Mouse (Mus musculus) right cerebral cortex, postnatal 25 days (tissue): ENCODE data around the gene Enox1.

Experiments
- DNase-seq: peaks from one replicate; pipeline ENCODE4 v3.0.0; 2022

The Enox1 gene

DNA sequence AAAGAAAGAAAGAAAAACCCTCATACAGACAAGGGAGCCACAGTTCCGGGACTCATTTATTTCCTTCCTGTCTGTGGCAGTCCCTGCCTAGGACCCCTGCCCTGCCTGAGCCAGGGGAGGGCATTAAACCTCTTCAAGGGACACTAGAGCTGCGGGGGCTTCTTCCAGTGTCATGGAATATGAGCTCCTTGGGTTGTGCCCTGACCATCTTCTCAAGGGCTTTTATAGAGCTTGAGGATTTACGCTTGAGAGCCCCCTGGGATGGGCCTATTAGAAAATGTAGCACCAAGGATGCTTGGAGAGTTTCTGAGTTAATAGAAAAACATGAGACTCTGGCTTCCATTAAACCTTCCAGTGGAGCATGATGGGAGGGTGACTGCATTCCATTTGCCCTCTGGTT is 39.7 kb downstream of the Enox1 start:
- DNase-seq = no peak

GRCm38 (mm10) chr14:77197414-77197915 is 40.9 kb downstream of the Enox1 start:
- DNase-seq = no peak

DNA sequence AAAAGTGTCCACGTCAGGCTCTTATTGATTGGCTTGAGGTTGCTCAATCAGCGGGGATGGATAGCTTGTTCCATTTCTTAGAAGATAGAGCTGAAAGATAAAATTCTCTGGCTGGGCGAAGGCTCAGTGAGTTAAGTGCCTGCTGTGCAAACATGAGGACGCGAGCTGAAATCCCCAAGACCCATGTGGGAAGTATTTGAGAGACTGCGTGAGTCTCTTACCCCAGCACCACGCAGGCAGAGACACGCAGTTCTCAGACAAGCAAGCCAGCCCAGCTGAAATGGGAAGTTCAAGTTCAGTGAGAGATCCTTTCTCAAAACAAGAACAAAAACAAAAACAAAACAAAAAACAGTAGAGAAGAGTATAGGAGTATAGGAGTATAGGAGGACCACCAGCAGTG is 54.3 kb downstream of the Enox1 start:
- no peak for DNase-seq

GRCm38 (mm10) chr14:77213210-77213609 is 56.6 kb downstream of the Enox1 start:
- no peak for DNase-seq

DNA sequence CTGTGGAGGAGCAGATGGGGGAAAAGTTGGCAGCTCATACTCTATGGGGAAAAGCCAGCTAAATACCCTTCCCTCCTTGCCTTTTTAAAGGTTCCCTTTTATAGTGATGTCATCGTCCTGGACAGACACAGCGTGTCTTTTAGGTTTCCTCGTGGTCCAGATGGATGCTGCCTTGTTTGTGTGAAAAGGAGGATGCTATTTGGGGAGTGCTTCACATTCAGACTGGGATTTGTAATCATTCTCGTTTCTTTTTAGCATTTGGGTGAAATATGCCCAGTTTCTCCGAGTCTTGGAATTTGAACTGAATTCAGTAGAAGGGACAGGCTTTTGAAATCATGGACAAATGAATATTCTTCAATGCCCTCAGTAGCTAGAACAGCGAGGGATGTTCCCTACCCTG is 58.3 kb downstream of the Enox1 start:
- peak; percentile 39 for DNase-seq

DNA sequence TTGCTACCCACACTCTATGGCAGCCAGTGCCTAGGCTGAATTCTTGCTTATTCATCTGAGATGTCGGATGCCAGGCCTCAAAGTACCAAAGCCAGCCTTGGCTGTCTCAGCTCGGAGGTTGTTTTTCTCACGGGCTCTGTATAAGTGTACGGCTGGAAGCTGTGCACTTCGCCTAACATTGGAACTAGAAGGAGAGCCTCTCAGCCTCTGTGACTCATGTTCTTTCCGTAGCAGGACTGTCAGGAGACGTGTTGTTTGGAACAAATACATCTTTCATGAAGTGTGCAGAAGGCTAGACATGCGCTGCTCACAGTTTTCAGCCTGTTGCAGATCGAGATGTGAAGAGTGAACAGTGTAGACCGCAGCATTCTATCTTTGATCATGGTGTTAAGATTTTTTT is 68.8 kb downstream of the Enox1 start:
- peak; percentile 38 for DNase-seq

DNA sequence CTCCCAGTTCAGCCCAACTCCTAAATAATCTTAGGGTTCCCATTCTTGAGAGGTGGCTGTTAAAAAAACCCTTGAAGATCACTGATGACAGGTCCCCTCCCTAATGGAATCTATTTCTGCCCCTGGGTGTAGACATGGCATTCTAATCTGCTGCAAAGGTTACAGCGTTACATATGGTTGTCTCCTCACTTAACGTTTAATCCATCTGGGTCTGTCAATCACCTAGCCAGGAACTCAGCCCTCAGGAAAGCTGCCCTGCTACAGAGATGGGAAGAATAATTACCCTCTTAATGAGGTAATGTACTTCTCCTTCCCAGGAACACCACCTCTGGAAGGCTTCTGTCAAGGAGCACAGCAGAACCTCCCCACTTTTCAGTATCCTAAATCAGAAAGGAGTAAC is 82.2 kb downstream of the Enox1 start:
- no peak for DNase-seq

GRCm38 (mm10) chr14:77239360-77239759 is 82.8 kb downstream of the Enox1 start:
- DNase-seq = no peak

DNA sequence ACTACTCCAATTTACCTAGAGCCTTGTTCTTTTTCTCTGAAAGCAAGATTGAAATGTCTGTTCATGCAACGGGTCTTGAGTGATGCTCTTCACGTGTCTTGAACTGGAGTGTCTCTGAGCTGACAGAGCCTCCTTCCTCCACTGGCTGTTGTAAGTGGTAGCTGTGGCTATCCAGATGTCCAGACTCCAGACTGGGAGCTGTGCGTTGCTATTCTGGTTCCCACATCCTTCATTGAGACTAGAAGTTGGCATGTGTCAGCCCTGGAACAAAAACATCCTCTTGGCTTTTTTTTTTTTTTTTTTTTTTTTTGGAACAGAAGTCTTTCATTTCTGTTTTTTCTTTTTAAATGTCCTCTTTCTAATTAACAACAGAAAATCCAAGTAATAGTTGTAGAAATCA is 90.4 kb downstream of the Enox1 start:
- no peak for DNase-seq

DNA sequence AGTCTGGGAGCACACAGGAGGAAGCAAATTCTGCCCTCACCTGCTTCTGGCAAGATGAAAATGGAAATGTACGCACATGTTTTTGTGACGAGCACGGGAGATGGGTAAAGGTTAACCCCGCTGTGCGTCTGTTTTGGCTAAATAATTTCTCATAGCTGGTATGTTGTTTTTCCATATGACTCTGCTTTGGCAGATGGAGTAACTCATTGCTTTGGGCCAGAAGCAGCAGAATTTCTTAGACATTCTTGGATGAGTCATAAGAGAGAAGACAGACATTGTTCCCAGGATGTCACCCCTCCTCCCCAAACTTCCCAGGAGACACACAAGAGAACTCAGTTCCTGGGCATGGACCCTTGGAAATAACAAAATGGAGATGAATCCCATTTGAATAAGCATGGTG is 91.9 kb downstream of the Enox1 start:
- peak; percentile 26 for DNase-seq

DNA sequence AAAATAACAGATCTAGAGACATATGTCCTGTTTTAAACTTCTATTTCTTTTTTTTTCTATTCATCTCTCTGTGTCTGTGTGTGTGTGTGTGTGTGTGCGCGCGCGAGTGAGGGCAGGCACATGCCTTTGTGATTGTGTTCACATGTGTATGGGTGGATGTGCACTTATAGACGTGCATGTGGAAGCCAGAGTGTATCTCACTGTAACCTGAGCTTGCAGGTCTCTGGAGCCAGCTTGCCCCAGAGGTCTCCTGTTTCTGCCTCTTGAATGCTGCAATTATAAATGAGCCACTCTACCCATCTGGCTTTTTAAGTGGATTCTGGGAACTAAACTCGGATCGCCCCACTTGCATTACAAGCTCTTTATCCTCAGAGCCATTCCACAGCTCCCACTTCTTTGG is 92.4 kb downstream of the Enox1 start:
- DNase-seq = no peak

- no peak for DNase-seq
Observed at GRCm38 (mm10) chr14:77250652-77251238, 94.2 kb downstream of the Enox1 start.

DNA sequence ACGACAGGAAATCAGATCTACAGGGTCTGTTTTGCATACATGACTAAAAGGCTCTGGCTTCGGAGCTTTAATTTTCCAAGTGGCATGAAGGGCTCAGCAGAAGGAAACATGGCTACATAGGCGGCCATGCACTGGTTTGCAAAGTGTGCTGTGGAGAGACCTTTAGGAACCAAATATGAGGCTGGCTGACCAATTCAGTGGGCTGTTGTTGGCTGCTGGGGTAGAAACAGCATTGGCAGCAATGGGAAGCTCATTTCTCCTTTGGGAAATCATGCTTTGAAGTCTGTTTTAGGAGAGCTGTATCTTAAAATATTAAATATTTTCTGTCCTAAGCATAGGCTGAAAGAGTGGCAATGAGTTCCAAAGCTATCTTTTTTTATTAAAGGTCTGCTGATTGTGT is 98.6 kb downstream of the Enox1 start:
- no peak for DNase-seq

GRCm38 (mm10) chr14:77255711-77256110 is 99.1 kb downstream of the Enox1 start:
- no peak for DNase-seq

DNA sequence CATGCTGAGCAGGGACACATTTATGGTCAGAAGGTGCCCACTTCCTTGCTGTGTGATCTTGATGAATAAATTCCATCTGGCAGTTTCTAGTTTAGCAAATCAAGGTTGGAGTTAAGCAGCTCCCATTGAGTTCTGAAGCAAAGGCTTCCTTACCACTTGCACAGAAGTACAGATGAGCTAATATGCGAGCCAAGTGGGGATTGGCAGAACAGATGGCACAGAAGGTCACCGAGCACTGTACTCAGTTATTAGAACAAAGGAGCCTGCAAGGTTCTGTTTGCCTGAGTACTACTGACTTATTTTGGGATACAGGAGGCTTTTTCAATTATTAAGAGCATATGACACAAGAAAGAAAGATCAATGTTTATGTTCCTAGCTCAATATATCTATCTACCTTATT is 100.4 kb downstream of the Enox1 start:
- no peak for DNase-seq

DNA sequence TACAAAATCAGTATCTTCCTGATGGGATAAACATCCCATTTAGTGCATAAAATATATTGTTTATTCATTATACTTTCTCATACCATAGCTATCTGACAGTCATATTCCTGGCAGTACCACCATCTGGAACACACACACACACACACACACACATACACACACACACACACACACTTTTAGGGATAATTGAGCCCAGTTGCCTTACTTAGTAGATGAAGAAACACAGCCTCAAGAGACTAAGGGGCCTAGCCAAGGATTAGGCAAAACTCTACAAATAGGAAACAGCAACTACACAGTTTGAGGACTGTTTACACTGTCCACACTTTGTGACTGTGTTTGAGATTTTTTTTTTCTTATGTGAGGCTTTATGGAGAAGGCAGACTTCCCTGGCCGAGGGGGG is 100.9 kb downstream of the Enox1 start:
- DNase-seq = no peak

- DNase-seq = no peak
Observed at GRCm38 (mm10) chr14:77258186-77258585, 101.6 kb downstream of the Enox1 start.

- DNase-seq = no peak
Observed at GRCm38 (mm10) chr14:77259686-77260085, 103.1 kb downstream of the Enox1 start.

DNA sequence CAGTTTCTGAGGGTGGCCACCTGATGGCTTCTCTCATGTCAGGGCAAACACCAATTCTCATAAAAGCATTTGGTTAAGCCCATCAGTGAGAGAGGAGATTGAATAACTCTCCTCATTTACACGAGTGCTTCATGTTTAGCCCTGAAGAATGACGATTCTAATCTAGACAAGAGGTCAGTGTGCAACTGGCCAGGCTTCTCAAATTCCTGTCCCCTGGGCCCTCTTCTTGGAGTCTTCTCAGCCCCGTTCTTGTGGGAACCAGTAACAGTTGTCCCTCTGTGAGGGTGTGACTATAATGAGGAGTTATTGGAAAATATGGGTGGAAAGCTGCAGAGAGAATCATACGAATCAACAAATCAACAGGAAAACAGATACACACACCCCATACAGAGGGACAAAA is 103.5 kb downstream of the Enox1 start:
- DNase-seq = no peak

DNA sequence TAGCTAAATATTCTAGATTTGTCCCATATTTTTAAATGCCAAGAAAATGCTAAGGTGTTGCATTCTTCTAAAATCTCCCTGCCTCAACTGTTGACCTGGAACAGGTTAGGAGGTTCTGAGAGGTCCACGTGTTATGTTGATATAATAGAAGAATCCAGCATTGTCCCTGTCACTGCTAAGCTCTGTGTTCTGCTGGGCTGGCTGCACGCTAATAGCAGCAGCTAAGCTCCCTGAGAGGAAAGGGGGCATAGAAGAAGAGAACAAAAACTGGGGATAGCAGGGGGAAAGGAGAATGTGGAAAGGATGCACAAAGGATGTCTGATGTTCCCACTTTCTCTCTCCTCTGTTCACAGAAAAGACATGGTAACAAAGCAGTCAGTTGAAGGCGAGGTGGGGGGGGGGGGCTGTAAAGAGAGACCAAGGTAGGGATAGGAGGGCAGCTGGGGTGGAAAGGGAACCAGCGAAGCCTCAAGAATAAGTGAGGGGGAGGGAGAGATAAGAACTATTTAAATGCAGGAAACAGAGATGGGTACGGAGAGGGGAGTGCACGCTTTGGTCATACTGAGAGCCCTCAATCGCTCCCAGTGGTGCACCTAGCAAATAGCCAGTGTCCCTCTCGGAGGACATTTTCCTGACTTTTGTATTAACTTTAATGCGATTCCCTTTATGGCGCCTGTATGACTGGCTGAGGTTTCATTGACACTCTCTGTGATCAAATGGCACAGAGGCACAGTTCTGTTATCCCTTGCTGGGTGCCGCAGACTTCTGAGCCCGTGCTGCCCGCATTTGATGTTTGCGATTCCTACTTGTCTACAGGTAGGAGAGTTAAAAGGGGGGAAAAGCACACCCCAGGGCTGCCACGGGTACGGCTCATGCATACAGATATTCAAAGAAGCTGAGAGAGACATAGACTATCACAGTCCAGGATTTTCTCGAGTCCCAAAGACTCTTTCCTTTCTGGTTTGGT is 110.5 kb downstream of the Enox1 start:
- DNase-seq = no peak

DNA sequence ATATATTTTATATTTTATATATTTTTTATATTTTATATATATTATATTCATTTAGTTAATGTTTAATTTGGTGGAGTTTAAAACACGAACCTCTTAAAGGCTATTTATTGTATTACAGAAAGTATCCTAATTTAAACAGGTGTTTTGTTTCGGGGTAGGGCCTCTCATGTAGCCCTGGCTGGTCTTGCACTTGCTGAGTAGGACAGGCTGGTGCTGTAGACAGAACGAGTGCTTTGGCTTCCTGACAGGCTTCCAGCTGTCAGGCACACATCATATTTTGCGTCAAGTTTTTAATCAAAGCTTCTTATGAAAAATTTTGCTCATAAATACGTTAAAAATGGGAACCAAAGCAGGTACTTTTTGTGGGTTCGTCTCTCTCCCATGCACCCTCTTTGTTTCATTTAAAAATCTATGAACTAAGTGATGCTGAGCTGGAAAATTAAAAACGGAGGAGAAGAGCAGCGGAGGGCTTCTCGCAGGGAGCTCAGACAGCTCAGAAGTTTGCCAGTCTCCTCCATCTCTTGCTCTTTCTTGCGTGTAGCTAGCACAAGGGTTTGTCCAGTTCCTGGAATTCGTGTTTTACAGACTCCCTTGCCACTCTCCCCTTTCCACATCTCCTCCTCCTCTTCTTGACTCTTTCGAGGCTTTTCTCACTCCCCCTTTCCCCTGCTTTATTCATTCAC is 115.8 kb downstream of the Enox1 start:
- no peak for DNase-seq

GRCm38 (mm10) chr14:77272931-77273446 is 116.4 kb downstream of the Enox1 start:
- DNase-seq = no peak

- no peak for DNase-seq
Observed at GRCm38 (mm10) chr14:77273721-77274120, 117.2 kb downstream of the Enox1 start.
